Mouse (Mus musculus): ENCODE results near the gene Mlip.

DNA sequence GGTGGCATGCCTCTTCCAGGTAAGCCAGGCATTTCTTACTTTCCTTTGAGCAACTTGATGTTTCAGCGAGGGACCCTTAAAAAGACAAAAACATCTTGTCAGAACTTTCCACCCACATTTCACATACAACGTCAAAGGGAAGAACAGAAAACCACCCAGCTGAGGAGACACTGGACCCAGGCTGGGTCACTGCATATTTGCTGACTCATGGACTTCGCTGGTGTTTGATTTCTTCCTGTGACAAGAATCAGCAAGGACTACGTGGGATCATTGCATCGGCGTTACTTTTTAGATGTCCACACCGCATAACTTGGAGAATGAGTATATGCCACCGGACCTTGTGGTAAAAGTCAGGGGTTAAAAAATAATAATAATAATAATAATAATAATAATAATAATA, 36.2 kb upstream of the Mlip start:
- no peak for TF ChIP-seq CTCF (IDR thresholded peaks at IDR 0.05; ENCODE audit: low read depth, low read length)
- no peak for TF ChIP-seq POLR2A (IDR thresholded peaks at IDR 0.05; ENCODE audit: borderline replicate concordance, low read depth, low read length)
